Mouse (Mus musculus): ENCODE data around the gene Ermp1.

The Ermp1 gene

DNA sequence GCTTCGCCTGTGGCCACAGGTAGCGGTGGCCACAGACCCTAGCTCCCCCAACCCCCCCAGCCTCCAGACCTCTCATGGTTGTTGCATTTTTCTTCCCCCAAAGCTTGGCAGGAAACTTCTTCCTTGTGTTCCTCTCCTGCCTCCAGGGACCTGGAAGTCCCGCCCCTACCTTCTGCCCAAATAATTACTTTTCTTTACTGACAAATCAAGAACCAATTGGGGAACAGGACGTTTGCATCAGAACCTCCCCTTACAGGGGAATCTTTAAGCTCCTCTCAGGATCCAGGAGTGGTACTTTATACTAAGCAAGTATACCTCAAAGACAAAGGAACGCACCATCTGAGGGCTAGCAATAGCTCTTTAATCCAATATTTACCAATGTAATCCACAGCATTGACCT is 16.7 kb upstream of the Ermp1 start:
- in situ Hi-C loops (cut with MboI; ENCODE audit: low pct_unique_long_range_greater_than_20kb in 1 of 2, low sequenced_read_pairs in 2 of 2, unreplicated experiment in 1 of 2): no loop called here

DNA sequence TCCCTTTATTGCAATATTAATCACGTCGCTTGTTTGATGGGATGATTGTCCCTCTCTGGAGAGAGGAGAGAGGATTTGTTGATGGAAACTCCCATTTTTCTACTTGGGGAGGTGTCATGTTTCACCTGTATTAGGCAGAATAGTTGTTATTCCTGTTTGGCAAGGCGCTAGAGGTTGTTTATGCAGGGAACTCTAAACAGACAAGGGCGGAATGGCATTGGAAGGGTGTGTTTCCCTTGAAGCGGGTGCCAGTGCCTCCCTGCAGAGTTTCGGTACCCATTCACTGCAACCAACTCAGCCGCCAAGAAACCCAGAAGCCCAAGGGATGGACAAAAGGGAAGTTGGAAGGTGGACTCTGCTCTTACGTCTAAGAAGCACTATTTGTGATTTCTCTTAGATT is 15.6 kb upstream of the Ermp1 start:
- in situ Hi-C loops (cut with MboI; ENCODE audit: low pct_unique_long_range_greater_than_20kb in 1 of 2, low sequenced_read_pairs in 2 of 2, unreplicated experiment in 1 of 2): no loop called here

DNA sequence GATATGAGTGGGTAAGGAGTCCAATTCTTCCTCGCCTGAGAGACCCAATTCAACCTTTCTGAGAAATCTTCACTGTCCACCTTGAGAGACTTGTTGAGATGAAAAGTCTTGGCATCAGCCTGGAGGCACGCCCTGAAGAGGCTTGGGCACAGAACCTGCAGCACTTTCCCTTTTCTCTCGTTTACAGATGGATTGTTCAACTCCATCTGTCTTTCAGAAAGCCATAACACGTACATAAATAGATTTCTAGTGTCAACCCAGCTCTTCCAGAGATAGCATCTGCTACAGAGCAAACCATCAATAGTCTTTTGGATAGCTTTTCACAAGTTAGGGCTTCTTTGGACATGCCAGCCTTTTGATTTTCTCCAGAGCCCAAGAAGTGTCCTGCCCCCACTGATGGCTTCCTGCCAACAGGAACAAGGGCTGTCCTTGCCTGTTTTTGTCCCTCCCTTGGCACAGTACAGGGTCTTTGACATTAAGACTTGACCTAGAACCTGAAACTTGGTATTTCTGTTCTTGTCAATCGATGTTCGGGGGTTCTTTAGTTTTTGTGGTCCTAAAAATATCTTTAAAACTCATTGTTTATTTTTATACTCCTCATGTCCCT is 13.9 kb upstream of the Ermp1 start:
- in situ Hi-C loops (cut with MboI; ENCODE audit: low pct_unique_long_range_greater_than_20kb in 1 of 2, low sequenced_read_pairs in 2 of 2, unreplicated experiment in 1 of 2): no loop called here

DNA sequence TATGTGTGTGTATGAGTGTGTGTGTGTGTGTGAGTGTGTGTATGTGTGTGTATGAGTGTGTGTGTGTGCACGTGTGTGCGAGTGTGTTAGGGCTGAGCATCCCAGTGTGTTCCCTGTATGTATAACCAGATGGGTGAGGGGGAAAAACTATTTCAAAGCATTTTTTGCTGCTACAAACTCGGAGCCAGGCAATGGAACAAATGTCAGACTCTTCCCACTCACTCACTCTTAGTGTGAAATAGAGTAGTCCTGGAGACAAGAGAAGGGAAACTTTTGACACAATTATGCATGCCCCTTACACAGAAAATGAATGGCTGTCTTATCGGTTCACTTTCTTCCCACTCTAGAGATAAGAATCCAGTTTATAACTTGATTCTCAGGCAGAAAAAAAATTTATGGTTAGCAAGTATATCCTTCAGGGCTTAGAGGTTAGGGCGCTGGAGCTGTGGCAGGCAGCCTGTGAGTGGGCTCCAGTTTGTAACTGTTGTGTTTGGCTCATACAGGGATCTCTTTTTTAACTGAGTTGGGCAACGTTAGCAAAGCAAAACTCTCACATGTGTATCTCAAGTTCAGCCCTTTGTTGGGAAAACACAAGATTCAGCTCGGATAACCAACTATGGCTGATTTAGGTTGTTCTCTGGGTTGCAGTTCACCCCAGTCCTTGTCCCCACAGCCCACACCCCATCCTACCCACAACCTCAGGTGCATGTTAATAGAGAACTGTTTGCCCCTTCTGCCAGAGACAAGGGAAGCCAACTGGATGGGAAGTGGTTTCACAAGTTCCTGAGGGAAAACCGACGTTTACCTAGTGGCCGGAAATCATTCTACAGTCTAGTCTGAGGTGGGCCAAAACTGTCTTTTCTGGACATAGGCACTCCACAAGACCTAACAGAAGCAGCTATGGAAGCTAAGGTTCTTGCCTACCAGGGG is 12.9 kb upstream of the Ermp1 start:
- in situ Hi-C loops (cut with MboI; ENCODE audit: low pct_unique_long_range_greater_than_20kb in 1 of 2, low sequenced_read_pairs in 2 of 2, unreplicated experiment in 1 of 2): no loop called here

DNA sequence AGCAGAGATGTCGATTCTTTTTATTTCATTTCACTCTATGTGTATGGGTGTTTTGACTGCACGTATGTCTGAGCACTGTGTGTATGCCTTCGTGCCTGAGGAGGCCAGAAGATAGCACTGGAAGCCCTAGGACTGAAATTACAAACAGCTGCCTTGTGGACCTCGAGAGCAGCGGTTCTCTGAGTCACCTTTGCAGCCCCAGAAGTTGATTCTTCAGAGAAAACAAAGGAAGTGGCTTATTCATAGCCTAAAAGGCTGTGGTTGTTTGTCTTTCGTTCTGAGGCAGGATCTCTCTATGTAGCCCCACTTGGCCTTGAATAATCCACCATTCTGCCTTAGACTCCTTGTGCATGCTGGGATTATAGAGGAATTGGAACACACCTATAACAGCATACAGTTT is 11.5 kb upstream of the Ermp1 start:
- in situ Hi-C loops (cut with MboI; ENCODE audit: low pct_unique_long_range_greater_than_20kb in 1 of 2, low sequenced_read_pairs in 2 of 2, unreplicated experiment in 1 of 2): no loop called here

DNA sequence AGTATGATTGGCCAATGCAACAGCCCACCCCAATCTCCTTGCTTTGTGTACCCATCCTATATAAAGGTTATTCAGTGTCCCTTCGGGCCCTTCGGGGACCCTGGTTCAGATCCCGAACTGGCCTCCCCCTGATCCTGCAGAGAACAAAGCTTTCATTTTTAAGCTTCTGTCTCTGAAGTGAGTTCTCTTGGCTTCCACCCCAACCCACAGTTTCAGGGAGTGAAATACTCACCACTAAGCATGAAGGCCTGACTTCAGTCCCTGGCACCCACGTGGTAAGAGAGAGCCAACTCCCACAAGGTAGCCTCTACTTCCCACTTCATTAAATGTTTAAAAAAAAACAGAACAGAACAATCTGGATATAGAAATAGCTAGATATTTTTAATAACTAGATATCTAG is 10.6 kb upstream of the Ermp1 start:
- in situ Hi-C loops (cut with MboI; ENCODE audit: low pct_unique_long_range_greater_than_20kb in 1 of 2, low sequenced_read_pairs in 2 of 2, unreplicated experiment in 1 of 2): no loop called here

DNA sequence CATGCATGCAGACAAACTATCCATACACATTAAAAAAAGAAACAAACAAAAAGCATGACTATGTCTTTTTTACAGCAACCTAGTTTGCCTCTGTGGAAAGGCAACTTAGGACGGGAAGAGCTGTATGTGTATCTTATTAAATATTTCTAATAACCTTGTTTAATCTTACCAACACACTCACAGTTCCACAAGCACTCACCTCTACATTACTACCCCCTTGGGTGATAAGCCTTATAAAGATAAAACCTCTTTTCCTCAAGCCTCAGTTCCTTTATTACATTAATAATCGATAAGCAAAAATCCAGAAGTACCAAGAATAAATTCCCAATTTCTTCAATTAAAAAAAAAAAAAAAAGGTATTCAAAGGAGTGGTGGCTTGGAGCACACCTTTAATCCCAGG is 9.3 kb upstream of the Ermp1 start:
- in situ Hi-C loops (cut with MboI; ENCODE audit: low pct_unique_long_range_greater_than_20kb in 1 of 2, low sequenced_read_pairs in 2 of 2, unreplicated experiment in 1 of 2): no loop called here

DNA sequence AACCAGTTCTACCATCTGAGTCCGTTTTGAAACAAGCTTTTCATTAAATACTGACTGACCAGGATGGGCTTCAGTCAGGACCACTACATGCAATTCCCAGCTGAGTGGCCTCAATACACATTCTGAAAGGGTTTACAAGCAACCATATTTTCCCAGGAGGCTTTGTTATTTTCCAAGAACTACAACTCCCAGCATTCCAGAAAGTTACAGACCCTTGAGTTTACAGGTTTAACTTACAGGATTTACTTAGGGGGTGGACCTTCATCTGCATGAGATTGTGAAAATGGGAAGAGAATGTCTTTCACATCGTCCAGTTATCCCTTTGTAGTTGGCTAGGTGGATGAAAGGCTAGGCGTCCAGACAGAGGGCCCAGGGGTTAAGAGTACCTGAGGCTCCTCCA is 8.8 kb upstream of the Ermp1 start:
- in situ Hi-C loops (cut with MboI; ENCODE audit: low pct_unique_long_range_greater_than_20kb in 1 of 2, low sequenced_read_pairs in 2 of 2, unreplicated experiment in 1 of 2): no loop called here

DNA sequence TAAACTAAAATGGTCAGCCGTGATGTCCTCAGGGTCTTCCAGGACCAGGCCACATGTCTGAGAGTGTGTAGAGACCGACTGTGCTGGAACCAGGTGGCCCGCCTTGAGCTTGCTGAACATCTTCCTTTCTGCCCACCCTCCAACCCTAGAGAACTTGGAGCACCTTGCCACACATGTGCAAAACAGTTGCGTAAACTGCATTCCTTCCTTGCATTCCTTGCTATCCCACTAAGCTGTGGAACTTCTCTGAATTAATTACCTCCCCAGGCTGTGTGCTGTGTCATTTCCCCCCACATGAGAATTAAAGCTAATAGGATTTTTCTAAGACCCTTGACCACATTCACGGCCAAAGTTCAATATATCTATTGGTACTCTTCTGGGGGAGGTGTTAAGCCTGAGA is 8.4 kb upstream of the Ermp1 start:
- in situ Hi-C loops (cut with MboI; ENCODE audit: low pct_unique_long_range_greater_than_20kb in 1 of 2, low sequenced_read_pairs in 2 of 2, unreplicated experiment in 1 of 2): no loop called here

DNA sequence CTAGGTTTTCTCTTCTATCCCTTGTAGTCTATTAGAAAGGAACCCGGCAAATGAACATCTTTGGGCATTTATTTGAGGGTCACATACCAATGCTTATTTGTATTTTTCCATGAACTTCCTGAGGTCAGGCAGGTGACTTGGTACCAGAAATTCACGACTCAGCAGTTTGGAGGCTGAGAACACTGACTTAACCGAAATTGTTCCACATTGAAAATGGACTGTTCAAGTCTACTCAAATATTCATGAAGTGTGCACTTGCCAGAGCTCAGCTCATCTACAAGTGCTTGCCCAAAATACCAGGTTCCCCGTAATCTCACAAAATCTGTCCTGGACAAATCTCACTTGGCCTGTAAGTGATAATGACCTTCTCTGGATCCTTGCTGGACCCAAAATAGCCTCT is 7.8 kb upstream of the Ermp1 start:
- in situ Hi-C loops (cut with MboI; ENCODE audit: low pct_unique_long_range_greater_than_20kb in 1 of 2, low sequenced_read_pairs in 2 of 2, unreplicated experiment in 1 of 2): no loop called here

DNA sequence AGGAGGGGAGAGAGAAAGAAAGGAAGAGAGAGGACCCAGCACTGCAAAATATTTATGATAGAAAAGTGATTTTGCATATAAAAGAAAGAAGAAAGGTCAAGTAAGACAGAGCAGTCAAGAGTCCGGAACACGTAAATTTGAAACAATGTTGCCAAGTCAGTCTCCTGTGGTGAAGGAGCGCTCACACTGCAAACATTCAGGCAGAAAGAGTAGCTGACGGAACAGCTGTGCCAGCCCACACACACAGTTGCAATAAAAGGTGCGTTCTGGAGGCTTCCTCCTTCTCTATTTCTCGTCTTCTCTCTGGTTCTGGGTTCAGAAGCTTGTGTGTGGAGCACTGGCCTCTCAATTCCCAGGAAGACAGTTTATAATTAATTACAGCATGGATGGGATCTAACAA is 6.9 kb upstream of the Ermp1 start:
- in situ Hi-C loops (cut with MboI; ENCODE audit: low pct_unique_long_range_greater_than_20kb in 1 of 2, low sequenced_read_pairs in 2 of 2, unreplicated experiment in 1 of 2): no loop called here

DNA sequence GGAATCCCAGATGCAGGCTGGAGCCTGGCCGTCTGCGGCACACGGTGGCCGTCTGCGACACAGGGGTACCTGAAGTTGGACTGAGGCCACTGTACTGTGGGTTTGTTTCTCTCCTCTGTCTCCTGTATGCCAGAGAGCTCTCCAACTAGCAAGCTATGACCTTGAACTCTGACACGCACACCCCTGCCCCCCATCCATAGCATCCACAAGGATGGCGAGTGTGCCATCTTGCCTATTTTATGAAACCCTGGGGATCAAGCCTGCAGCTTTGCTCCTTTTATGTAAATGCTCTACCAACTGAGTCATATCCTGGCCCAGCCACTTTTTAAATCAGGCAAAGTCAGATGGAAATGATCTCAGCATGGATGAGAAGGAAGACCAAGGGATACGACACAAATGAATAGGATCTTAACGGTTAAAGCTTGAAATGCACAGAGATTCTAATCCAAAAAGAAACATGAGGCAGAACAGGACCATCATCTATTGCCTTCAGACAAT is 5.6 kb upstream of the Ermp1 start:
- in situ Hi-C loops (cut with MboI; ENCODE audit: low pct_unique_long_range_greater_than_20kb in 1 of 2, low sequenced_read_pairs in 2 of 2, unreplicated experiment in 1 of 2): no loop called here

DNA sequence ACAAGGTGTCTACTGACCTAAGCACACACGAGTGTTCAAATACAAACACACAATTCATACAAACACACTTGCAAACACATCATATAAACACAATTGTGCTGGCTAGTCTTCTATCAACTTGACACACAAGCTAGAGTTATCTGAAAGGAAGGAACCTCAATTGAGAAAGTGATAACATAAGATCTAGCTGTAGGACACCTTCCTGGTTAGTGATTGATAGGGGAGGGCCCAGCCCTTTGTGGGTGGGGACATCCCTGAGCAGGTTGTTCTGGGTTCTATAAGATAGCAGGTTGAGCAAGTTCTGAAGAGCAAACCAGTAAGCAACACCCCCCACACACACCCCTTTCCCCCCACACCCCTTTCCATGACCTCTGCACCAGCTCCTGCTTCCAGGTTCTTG is 1.5 kb upstream of the Ermp1 start:
- in situ Hi-C loops (cut with MboI; ENCODE audit: low pct_unique_long_range_greater_than_20kb in 1 of 2, low sequenced_read_pairs in 2 of 2, unreplicated experiment in 1 of 2): no loop called here

DNA sequence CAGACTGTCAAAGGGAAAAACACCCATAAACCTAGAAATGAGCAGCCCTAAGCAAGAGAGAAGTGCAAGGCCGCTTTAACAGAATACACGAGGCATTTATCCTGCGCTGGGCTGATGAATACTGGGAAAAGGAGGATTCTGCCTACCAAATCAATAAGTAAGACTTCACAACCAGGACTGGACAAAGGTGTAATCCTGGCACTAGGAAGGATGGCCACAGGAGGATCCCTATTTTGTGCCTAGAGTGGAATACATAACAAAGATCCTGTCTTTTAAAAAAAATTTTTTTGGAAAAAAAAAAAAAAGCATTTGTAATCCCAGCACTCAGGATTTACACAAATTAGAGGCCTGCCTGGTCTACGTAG is 317 bp upstream of the Ermp1 start:
- in situ Hi-C loops (cut with MboI; ENCODE audit: low pct_unique_long_range_greater_than_20kb in 1 of 2, low sequenced_read_pairs in 2 of 2, unreplicated experiment in 1 of 2): no loop called here

DNA sequence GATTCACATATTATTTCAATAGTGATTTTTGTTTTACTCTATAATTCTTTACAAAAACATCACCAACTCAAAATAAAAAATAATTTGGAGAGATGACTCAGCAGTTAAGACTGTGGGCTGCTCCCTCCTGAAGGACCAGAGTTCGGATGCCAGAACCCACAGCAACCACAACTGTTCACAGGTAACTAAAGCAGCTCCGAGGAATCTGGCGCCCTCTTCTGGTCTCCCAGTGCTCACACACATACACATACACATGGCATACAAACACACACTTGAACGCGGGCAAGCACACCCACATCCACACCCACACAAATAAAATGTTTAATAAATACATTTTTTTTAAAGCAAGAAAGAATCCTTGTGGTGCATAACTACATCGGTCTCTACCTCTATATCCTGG is 3.5 kb downstream of the Ermp1 start:
- in situ Hi-C loops (cut with MboI; ENCODE audit: low pct_unique_long_range_greater_than_20kb in 1 of 2, low sequenced_read_pairs in 2 of 2, unreplicated experiment in 1 of 2): no loop called here

DNA sequence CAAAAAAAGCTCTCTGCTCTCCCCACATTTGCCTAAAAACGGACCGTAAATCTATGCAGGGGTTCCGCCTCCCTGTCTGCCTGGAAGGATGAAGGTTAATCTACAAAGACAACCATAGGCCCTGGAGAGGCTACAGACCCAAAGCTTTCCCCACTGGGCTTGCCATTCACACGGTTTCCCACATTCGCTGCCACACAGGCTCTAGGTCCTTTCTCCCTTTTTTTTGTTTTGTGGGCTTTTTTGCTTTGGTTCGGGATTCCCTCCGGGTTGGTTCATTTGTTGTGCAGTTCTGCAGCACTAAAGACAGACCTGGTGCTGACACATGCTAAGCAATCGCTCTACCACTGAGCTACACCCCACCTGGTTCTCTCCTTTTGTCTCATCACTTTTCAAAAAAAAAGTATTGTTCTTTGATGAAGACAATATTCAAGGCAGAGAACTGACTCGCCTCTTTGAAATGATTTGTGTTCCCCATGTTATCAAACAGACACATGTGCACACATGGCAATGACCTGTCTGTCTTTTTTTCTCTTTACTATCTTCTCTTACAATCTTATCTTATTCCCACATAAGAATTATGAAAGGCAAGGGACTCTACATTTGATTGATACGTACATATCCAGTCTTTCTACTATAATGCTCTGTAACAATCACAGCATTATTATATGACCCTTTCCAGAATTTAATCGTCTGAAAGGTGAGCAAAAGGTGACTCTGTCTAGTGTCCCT is 4.9 kb downstream of the Ermp1 start:
- in situ Hi-C loops (cut with MboI; ENCODE audit: low pct_unique_long_range_greater_than_20kb in 1 of 2, low sequenced_read_pairs in 2 of 2, unreplicated experiment in 1 of 2): no loop called here

DNA sequence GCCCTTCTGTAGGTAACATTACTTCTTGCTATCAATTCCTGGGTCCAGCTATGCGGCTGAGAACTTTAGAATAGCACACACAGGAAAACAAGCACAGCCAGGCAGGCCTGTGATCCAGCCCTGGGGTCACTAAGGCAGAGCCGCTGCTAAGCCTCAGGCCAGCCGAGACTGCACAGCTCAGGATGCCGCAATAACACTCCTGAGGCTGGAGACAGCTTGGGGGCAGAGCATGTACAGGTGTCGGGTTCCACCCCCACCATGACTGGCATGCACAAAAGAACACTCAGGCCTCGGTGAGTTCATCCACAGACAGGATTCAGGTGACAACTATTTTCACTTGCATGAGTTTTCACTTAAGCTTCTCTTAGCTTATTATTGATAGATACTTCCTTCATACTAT is 6.0 kb downstream of the Ermp1 start:
- in situ Hi-C loops (cut with MboI; ENCODE audit: low pct_unique_long_range_greater_than_20kb in 1 of 2, low sequenced_read_pairs in 2 of 2, unreplicated experiment in 1 of 2): no loop called here

DNA sequence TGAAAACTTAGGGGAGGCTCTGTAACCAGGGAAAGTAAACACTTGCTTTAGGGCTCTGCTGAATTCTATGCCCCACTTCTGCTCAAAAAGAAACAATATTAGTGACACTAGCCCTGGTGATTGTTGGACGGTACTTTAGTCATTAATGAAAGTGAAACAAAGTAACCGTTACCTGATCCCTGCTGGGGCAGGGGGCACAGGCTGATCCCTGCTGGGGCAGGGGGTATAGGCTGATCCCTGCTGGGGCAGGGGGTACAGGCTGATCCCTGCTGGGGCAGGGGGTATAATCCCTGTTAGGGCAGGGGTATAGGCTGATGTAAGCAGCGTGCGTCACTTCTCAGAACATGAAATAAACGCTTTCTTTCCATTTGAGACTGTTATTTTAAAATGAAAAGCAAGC is 6.7 kb downstream of the Ermp1 start:
- in situ Hi-C loops (cut with MboI; ENCODE audit: low pct_unique_long_range_greater_than_20kb in 1 of 2, low sequenced_read_pairs in 2 of 2, unreplicated experiment in 1 of 2): no loop called here

DNA sequence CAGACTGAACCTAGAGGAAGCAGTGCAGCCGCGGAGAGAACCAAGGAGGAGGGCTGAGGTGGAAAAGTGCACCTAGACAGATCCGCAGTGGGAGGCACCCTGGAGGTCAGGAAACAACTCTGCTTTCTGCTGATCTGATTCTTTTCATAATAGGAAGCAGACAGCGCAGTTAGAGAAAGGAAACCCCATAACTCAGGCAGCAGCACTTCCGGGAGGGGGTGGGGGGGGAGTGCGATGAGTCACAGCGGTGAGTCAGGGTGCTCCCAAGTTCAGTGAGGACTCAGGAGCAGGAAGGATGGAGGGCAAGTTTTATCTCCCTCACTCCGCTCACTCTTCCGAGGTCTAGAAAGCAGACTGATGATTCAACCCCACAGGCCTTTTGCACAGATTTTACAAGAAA is 7.2 kb downstream of the Ermp1 start:
- in situ Hi-C loops (cut with MboI; ENCODE audit: low pct_unique_long_range_greater_than_20kb in 1 of 2, low sequenced_read_pairs in 2 of 2, unreplicated experiment in 1 of 2): no loop called here

DNA sequence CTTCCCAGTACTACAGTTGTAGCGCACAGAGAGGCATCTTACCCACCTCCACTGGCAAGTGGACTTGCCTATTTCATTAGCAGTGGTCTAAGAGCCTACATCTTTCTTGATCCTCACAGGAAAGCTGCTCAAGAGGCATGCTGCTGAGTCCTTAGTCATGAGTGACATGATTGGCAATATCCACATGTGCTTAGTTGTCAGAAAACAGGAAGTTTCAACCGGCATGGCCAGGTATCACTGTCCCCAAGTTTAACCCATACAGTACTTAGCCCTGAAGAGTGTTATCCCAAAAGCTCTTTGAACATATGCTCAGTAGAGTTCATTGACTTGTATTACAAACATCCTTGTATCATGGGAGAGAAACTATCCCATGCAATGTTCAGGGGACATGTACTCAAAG is 36.1 kb downstream of the Ermp1 start:
- in situ Hi-C loops (cut with MboI; ENCODE audit: low pct_unique_long_range_greater_than_20kb in 1 of 2, low sequenced_read_pairs in 2 of 2, unreplicated experiment in 1 of 2): no loop called here

Data from mouse embryonic stem cell (cell line).